Mouse (Mus musculus): Measurements from ENCODE around the gene Klhl29.

DNA sequence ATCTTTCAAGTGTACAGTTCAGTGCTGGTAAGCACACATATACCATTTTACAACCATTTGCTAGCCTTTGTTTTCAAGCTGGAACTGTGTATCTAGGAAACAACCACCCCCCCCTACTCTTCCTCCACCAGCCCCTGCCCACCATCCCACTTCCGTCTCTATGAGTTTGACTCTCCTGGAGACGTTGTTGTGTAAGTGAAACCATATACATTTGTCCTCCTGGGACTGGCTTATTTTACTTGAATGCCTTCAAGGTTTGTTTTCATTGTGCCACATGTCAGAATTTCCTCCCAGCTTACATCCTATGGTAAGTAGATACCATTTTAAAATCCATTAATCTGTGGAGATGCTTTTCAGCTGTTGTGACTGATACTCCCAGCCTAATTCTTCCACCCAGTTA lies 267.7 kb downstream of the Klhl29 start:
- TF ChIP-seq CTCF (IDR thresholded peaks at IDR 0.05; ENCODE audit: control insufficient read depth, insufficient read depth, low read length): no peak
- TF ChIP-seq POLR2A (IDR thresholded peaks at IDR 0.05; ENCODE audit: borderline replicate concordance, control insufficient read depth, low read depth, low read length): no peak

All from bone marrow, adult 2 months (tissue).